Mouse (Mus musculus): Measurements from ENCODE around the gene Ankrd23. TPM values are rescaled to one million over a fixed set of nuclear protein-coding genes. Genes with fewer than 3 reads are reported as not detected.

Ankrd23 gene
- polyA plus RNA-seq, 1 experiment from 2014 or later: 15.3 TPM

- Histone ChIP-seq H3K9me3 (no peaks in the 10 kb centered on the region), H3K4me1 (peaks cover 6% of the 10 kb centered on the region; the same call in 1 of the 2 replicates), H3K27me3 (ENCODE audit: poor library complexity, severe bottlenecking) (no peaks in the 10 kb centered on the region), H3K27ac (no peak overlapping the region), H3K36me3 (replicated peaks) (peaks cover 42% of the 10 kb centered on the region), H3K4me3 (no peak overlapping the region)
- no peak for DNase-seq (ENCODE audit: extremely low spot score, low spot score)
- WGBS: 86% methylated on average over 6 of the region's 6 CpGs
Observed at GRCm38 (mm10) chr1:36534595-36535058, 2.1 kb downstream of the Ankrd23 start.

GRCm38 (mm10) chr1:36533546-36533945 is 3.1 kb downstream of the Ankrd23 start:
- peaks cover 31% of the 10 kb centered on the region for H3K36me3 ChIP-seq (replicated peaks)
- WGBS: 81% methylated on average over 6 of the region's 6 CpGs
- DNase-seq (ENCODE audit: extremely low spot score, low spot score): no peak

GRCm38 (mm10) chr1:36531461-36531860 is 5.2 kb downstream of the Ankrd23 start:
- no peak for DNase-seq (ENCODE audit: extremely low spot score, low spot score)
- WGBS: 94% methylated on average over 12 of the region's 12 CpGs
- H3K4me3 ChIP-seq: no peak overlapping the region
- no peaks in the 10 kb centered on the region for H3K27me3 ChIP-seq (ENCODE audit: poor library complexity, severe bottlenecking)
- H3K27ac ChIP-seq: no peak overlapping the region
- peaks cover 32% of the 10 kb centered on the region for H3K36me3 ChIP-seq (replicated peaks)
- H3K4me1 ChIP-seq: 0 out of 2 replicates have a peak, but pooled peaks cover 2% of the 10 kb centered on the region
- no peaks in the 10 kb centered on the region for H3K9me3 ChIP-seq

More at GRCm38 (mm10) chr1:36533546-36533945, 3.1 kb downstream of the Ankrd23 start:
- H3K27me3 ChIP-seq (ENCODE audit: poor library complexity, severe bottlenecking): no peaks in the 10 kb centered on the region
- H3K27ac ChIP-seq: no peak overlapping the region
- H3K4me1 ChIP-seq: peaks cover 6% of the 10 kb centered on the region; the same call in 1 of the 2 replicates
- H3K9me3 ChIP-seq: no peaks in the 10 kb centered on the region
- H3K4me3 ChIP-seq: no peak overlapping the region

GRCm38 (mm10) chr1:36530962-36531361 is 5.7 kb downstream of the Ankrd23 start:
- WGBS: 93% methylated on average over 7 of the region's 7 CpGs
- H3K4me3 ChIP-seq: no peak overlapping the region
- no peaks in the 10 kb centered on the region for H3K4me1 ChIP-seq
- no peaks in the 10 kb centered on the region for H3K27me3 ChIP-seq (ENCODE audit: poor library complexity, severe bottlenecking)
- no peak overlapping the region for H3K27ac ChIP-seq
- H3K9me3 ChIP-seq: no peaks in the 10 kb centered on the region
- peaks cover 34% of the 10 kb centered on the region for H3K36me3 ChIP-seq (replicated peaks)
- no peak for DNase-seq (ENCODE audit: extremely low spot score, low spot score)

- no peak overlapping the region for H3K4me3 ChIP-seq
- H3K9me3 ChIP-seq: no peaks in the 10 kb centered on the region
- no peak overlapping the region for H3K27ac ChIP-seq
- H3K36me3 ChIP-seq (replicated peaks): peaks cover 38% of the 10 kb centered on the region
- DNase-seq (ENCODE audit: extremely low spot score, low spot score): no peak
- H3K4me1 ChIP-seq: no peaks in the 10 kb centered on the region
- H3K27me3 ChIP-seq (ENCODE audit: poor library complexity, severe bottlenecking): no peaks in the 10 kb centered on the region
- 85% methylated on average over 8 of the region's 8 CpGs for WGBS
Observed at GRCm38 (mm10) chr1:36530485-36530884, 6.2 kb downstream of the Ankrd23 start.

GRCm38 (mm10) chr1:36529875-36530274 is 6.8 kb downstream of the Ankrd23 start:
- DNase-seq (ENCODE audit: extremely low spot score, low spot score): no peak
- no peaks in the 10 kb centered on the region for H3K9me3 ChIP-seq
- WGBS: 95% methylated on average over 4 of the region's 4 CpGs
- no peak overlapping the region for H3K27ac ChIP-seq
- H3K4me3 ChIP-seq: no peak overlapping the region
- no peaks in the 10 kb centered on the region for H3K4me1 ChIP-seq
- H3K27me3 ChIP-seq (ENCODE audit: poor library complexity, severe bottlenecking): no peaks in the 10 kb centered on the region
- H3K36me3 ChIP-seq (replicated peaks): peaks cover 44% of the 10 kb centered on the region

GRCm38 (mm10) chr1:36529274-36529673 is 7.4 kb downstream of the Ankrd23 start:
- Histone ChIP-seq H3K36me3 (replicated peaks) (peaks cover 50% of the 10 kb centered on the region), H3K27ac (no peak overlapping the region), H3K9me3 (no peaks in the 10 kb centered on the region), H3K4me1 (no peaks in the 10 kb centered on the region), H3K27me3 (ENCODE audit: poor library complexity, severe bottlenecking) (no peaks in the 10 kb centered on the region), H3K4me3 (no peak overlapping the region)
- no peak for DNase-seq (ENCODE audit: extremely low spot score, low spot score)
- 93% methylated on average over 4 of the region's 4 CpGs for WGBS

- no peak for DNase-seq (ENCODE audit: extremely low spot score, low spot score)
- peaks cover 60% of the 10 kb centered on the region for H3K36me3 ChIP-seq (replicated peaks)
- no peaks in the 10 kb centered on the region for H3K27me3 ChIP-seq (ENCODE audit: poor library complexity, severe bottlenecking)
- WGBS: 72% methylated on average over 1 of the region's 1 CpGs
- no peak overlapping the region for H3K27ac ChIP-seq
- H3K4me1 ChIP-seq: no peaks in the 10 kb centered on the region
- H3K4me3 ChIP-seq: no peak overlapping the region
- H3K9me3 ChIP-seq: no peaks in the 10 kb centered on the region
Observed at GRCm38 (mm10) chr1:36528351-36528750, 8.3 kb downstream of the Ankrd23 start.

- no peak overlapping the region for H3K27ac ChIP-seq
- 93% methylated on average over 10 of the region's 10 CpGs for WGBS
- peaks cover 68% of the 10 kb centered on the region for H3K36me3 ChIP-seq (replicated peaks)
Observed at GRCm38 (mm10) chr1:36526903-36527302, 9.8 kb downstream of the Ankrd23 start.

GRCm38 (mm10) chr1:36525774-36526173 is 10.9 kb downstream of the Ankrd23 start:
- Histone ChIP-seq H3K4me3 (no peak overlapping the region), H3K36me3 (replicated peaks) (peaks cover 70% of the 10 kb centered on the region), H3K9me3 (no peaks in the 10 kb centered on the region), H3K27ac (no peak overlapping the region), H3K27me3 (ENCODE audit: poor library complexity, severe bottlenecking) (no peaks in the 10 kb centered on the region), H3K4me1 (no peaks in the 10 kb centered on the region)
- WGBS: 88% methylated on average over 12 of the region's 12 CpGs
- no peak for DNase-seq (ENCODE audit: extremely low spot score, low spot score)

More at GRCm38 (mm10) chr1:36526903-36527302, 9.8 kb downstream of the Ankrd23 start:
- no peaks in the 10 kb centered on the region for H3K9me3 ChIP-seq
- no peak overlapping the region for H3K4me3 ChIP-seq
- DNase-seq (ENCODE audit: extremely low spot score, low spot score): no peak
- H3K27me3 ChIP-seq (ENCODE audit: poor library complexity, severe bottlenecking): no peaks in the 10 kb centered on the region
- no peaks in the 10 kb centered on the region for H3K4me1 ChIP-seq

GRCm38 (mm10) chr1:36524058-36524457 is 12.6 kb downstream of the Ankrd23 start:
- Histone ChIP-seq H3K36me3 (replicated peaks) (peaks cover 83% of the 10 kb centered on the region), H3K9me3 (no peaks in the 10 kb centered on the region), H3K4me3 (no peak overlapping the region), H3K27ac (no peak overlapping the region), H3K27me3 (ENCODE audit: poor library complexity, severe bottlenecking) (no peaks in the 10 kb centered on the region), H3K4me1 (no peaks in the 10 kb centered on the region)
- 94% methylated on average over 5 of the region's 5 CpGs for WGBS
- no peak for DNase-seq (ENCODE audit: extremely low spot score, low spot score)

GRCm38 (mm10) chr1:36523332-36524013 is 13.2 kb downstream of the Ankrd23 start:
- H3K27ac ChIP-seq: no peak overlapping the region
- peaks cover 89% of the 10 kb centered on the region for H3K36me3 ChIP-seq (replicated peaks)
- 91% methylated on average over 9 of the region's 9 CpGs for WGBS

GRCm38 (mm10) chr1:36522210-36522609 is 14.5 kb downstream of the Ankrd23 start:
- peaks cover 100% of the 10 kb centered on the region for H3K36me3 ChIP-seq (replicated peaks)
- no peaks in the 10 kb centered on the region for H3K27me3 ChIP-seq (ENCODE audit: poor library complexity, severe bottlenecking)
- H3K4me1 ChIP-seq: no peaks in the 10 kb centered on the region
- WGBS: 96% methylated on average over 7 of the region's 7 CpGs
- H3K9me3 ChIP-seq: no peaks in the 10 kb centered on the region
- DNase-seq (ENCODE audit: extremely low spot score, low spot score): no peak
- H3K4me3 ChIP-seq: no peak overlapping the region
- no peak overlapping the region for H3K27ac ChIP-seq

More at GRCm38 (mm10) chr1:36523332-36524013, 13.2 kb downstream of the Ankrd23 start:
- no peaks in the 10 kb centered on the region for H3K27me3 ChIP-seq (ENCODE audit: poor library complexity, severe bottlenecking)
- H3K9me3 ChIP-seq: no peaks in the 10 kb centered on the region
- H3K4me1 ChIP-seq: no peaks in the 10 kb centered on the region
- DNase-seq (ENCODE audit: extremely low spot score, low spot score): no peak
- H3K4me3 ChIP-seq: no peak overlapping the region

Measured in forebrain, embryonic 10.5 days (tissue).